Mouse (Mus musculus): ENCODE data around the gene Ripk3. TPM values are rescaled to one million over a fixed set of nuclear protein-coding genes. Genes with fewer than 3 reads are reported as not detected.

Gene Ripk3
- polyA plus RNA-seq, 1 experiment from 2014 or later, result 47.3 TPM

GRCm38 (mm10) chr14:55785195-55785594 is 3.5 kb downstream of the Ripk3 start:
- no peak overlapping the region for H3K4me2 ChIP-seq (replicated peaks; ENCODE audit: low read depth)
- H3K27ac ChIP-seq (ENCODE audit: low read depth, low read length), result no peak overlapping the region
- WGBS, result 54% methylated on average over 6 of the region's 6 CpGs
- H3K36me3 ChIP-seq (ENCODE audit: control insufficient read depth, insufficient read depth), result peaks cover 7% of the 10 kb centered on the region; the same call in 1 of the 2 replicates
- H3K4me3 ChIP-seq (ENCODE audit: low read depth, low read length), result no peak overlapping the region
- no peaks in the 10 kb centered on the region for H3K9me3 ChIP-seq (ENCODE audit: control insufficient read depth)
- H3K9ac ChIP-seq (ENCODE audit: low read depth, low read length), result no peak overlapping the region
- 0 out of 2 replicates have a peak, but pooled peaks cover 2% of the 10 kb centered on the region for H3K4me1 ChIP-seq (replicated peaks; ENCODE audit: control insufficient read depth, insufficient read depth, low read length)
- peak; percentile 49 for TF ChIP-seq CTCF (IDR thresholded peaks at IDR 0.05; ENCODE audit: low read depth)
- no peak for ATAC-seq
- peaks cover 11% of the 10 kb centered on the region; the same call in 1 of the 2 replicates for H3K27me3 ChIP-seq (replicated peaks; ENCODE audit: control insufficient read depth, insufficient read depth, low read length)

- Histone ChIP-seq H3K9me3 (ENCODE audit: control insufficient read depth) (no peaks in the 10 kb centered on the region), H3K9ac (ENCODE audit: low read depth, low read length) (0 out of 2 replicates have a peak within 1 kb of the TSS, but pooled peaks have one; percentile 22), H3K27me3 (replicated peaks; ENCODE audit: control insufficient read depth, insufficient read depth, low read length) (peaks cover 11% of the 10 kb centered on the region; the same call in 1 of the 2 replicates), H3K4me2 (replicated peaks; ENCODE audit: low read depth) (peak within 1 kb of the TSS; percentile 62), H3K4me1 (replicated peaks; ENCODE audit: control insufficient read depth, insufficient read depth, low read length) (0 out of 2 replicates have a peak, but pooled peaks cover 1% of the 10 kb centered on the region), H3K36me3 (ENCODE audit: control insufficient read depth, insufficient read depth) (peaks cover 7% of the 10 kb centered on the region; the same call in 1 of the 2 replicates), H3K4me3 (ENCODE audit: low read depth, low read length) (peak within 1 kb of the TSS; percentile 37), H3K27ac (ENCODE audit: low read depth, low read length) (no peak within 1 kb of the TSS; the same call in 1 of the 2 replicates)
- 25% methylated on average over 13 of the region's 13 CpGs for WGBS
- ATAC-seq, result no peak
- no peak for TF ChIP-seq CTCF (IDR thresholded peaks at IDR 0.05; ENCODE audit: low read depth)
Measured at GRCm38 (mm10) chr14:55783958-55784235, 4.8 kb downstream of the Ripk3 start, which contains the start of gene Adcy4. Adcy4 (minus strand) TSS chr14:55784095.

GRCm38 (mm10) chr14:55783171-55783957 is 5.3 kb downstream of the Ripk3 start:
- WGBS, result 15% methylated on average over 31 of the region's 31 CpGs
- TF ChIP-seq CTCF (IDR thresholded peaks at IDR 0.05; ENCODE audit: low read depth), result peak; percentile 12; the same call in 1 of the 2 replicates
- H3K27ac ChIP-seq (ENCODE audit: low read depth, low read length), result no peak overlapping the region; the same call in 1 of the 2 replicates

GRCm38 (mm10) chr14:55782361-55782960 is 6.2 kb downstream of the Ripk3 start:
- Histone ChIP-seq H3K27ac (ENCODE audit: low read depth, low read length) (no peak overlapping the region), H3K27me3 (replicated peaks; ENCODE audit: control insufficient read depth, insufficient read depth, low read length) (peaks cover 11% of the 10 kb centered on the region; the same call in 1 of the 2 replicates), H3K4me2 (replicated peaks; ENCODE audit: low read depth) (peak overlapping the region; percentile 62), H3K4me1 (replicated peaks; ENCODE audit: control insufficient read depth, insufficient read depth, low read length) (no peaks in the 10 kb centered on the region), H3K9me3 (ENCODE audit: control insufficient read depth) (no peaks in the 10 kb centered on the region), H3K4me3 (ENCODE audit: low read depth, low read length) (peak overlapping the region; percentile 37), H3K9ac (ENCODE audit: low read depth, low read length) (no peak overlapping the region), H3K36me3 (ENCODE audit: control insufficient read depth, insufficient read depth) (peaks cover 7% of the 10 kb centered on the region; the same call in 1 of the 2 replicates)
- TF ChIP-seq CTCF (IDR thresholded peaks at IDR 0.05; ENCODE audit: low read depth), result no peak
- ATAC-seq, result no peak
- WGBS, result 66% methylated on average over 9 of the region's 9 CpGs

More at GRCm38 (mm10) chr14:55783171-55783957, 5.3 kb downstream of the Ripk3 start:
- peaks cover 11% of the 10 kb centered on the region; the same call in 1 of the 2 replicates for H3K27me3 ChIP-seq (replicated peaks; ENCODE audit: control insufficient read depth, insufficient read depth, low read length)
- H3K9ac ChIP-seq (ENCODE audit: low read depth, low read length), result 0 out of 2 replicates have a peak overlapping the region, but pooled peaks have one; percentile 22
- no peaks in the 10 kb centered on the region for H3K4me1 ChIP-seq (replicated peaks; ENCODE audit: control insufficient read depth, insufficient read depth, low read length)
- peaks cover 7% of the 10 kb centered on the region; the same call in 1 of the 2 replicates for H3K36me3 ChIP-seq (ENCODE audit: control insufficient read depth, insufficient read depth)
- H3K4me3 ChIP-seq (ENCODE audit: low read depth, low read length), result peak overlapping the region; percentile 37
- H3K4me2 ChIP-seq (replicated peaks; ENCODE audit: low read depth), result peak overlapping the region; percentile 62
- ATAC-seq, result no peak
- H3K9me3 ChIP-seq (ENCODE audit: control insufficient read depth), result no peaks in the 10 kb centered on the region

GRCm38 (mm10) chr14:55781310-55781709 is 7.4 kb downstream of the Ripk3 start:
- TF ChIP-seq CTCF (IDR thresholded peaks at IDR 0.05; ENCODE audit: low read depth), result peak; percentile 100
- no peak overlapping the region for H3K4me3 ChIP-seq (ENCODE audit: low read depth, low read length)
- WGBS, result 18% methylated on average over 14 of the region's 14 CpGs

GRCm38 (mm10) chr14:55780736-55781135 is 7.9 kb downstream of the Ripk3 start:
- Histone ChIP-seq H3K27me3 (replicated peaks; ENCODE audit: control insufficient read depth, insufficient read depth, low read length) (peaks cover 11% of the 10 kb centered on the region; the same call in 1 of the 2 replicates), H3K9me3 (ENCODE audit: control insufficient read depth) (no peaks in the 10 kb centered on the region), H3K36me3 (ENCODE audit: control insufficient read depth, insufficient read depth) (peaks cover 3% of the 10 kb centered on the region; the same call in 1 of the 2 replicates), H3K9ac (ENCODE audit: low read depth, low read length) (no peak overlapping the region), H3K27ac (ENCODE audit: low read depth, low read length) (no peak overlapping the region), H3K4me3 (ENCODE audit: low read depth, low read length) (no peak overlapping the region), H3K4me2 (replicated peaks; ENCODE audit: low read depth) (no peak overlapping the region), H3K4me1 (replicated peaks; ENCODE audit: control insufficient read depth, insufficient read depth, low read length) (0 out of 2 replicates have a peak, but pooled peaks cover 5% of the 10 kb centered on the region)
- no peak for ATAC-seq
- no peak for TF ChIP-seq CTCF (IDR thresholded peaks at IDR 0.05; ENCODE audit: low read depth)
- WGBS, result 83% methylated on average over 11 of the region's 11 CpGs

More at GRCm38 (mm10) chr14:55781310-55781709, 7.4 kb downstream of the Ripk3 start:
- Histone ChIP-seq H3K4me1 (replicated peaks; ENCODE audit: control insufficient read depth, insufficient read depth, low read length) (0 out of 2 replicates have a peak, but pooled peaks cover 5% of the 10 kb centered on the region), H3K36me3 (ENCODE audit: control insufficient read depth, insufficient read depth) (peaks cover 7% of the 10 kb centered on the region; the same call in 1 of the 2 replicates), H3K27ac (ENCODE audit: low read depth, low read length) (no peak overlapping the region), H3K9me3 (ENCODE audit: control insufficient read depth) (no peaks in the 10 kb centered on the region), H3K4me2 (replicated peaks; ENCODE audit: low read depth) (peak overlapping the region; percentile 32), H3K27me3 (replicated peaks; ENCODE audit: control insufficient read depth, insufficient read depth, low read length) (peaks cover 11% of the 10 kb centered on the region; the same call in 1 of the 2 replicates), H3K9ac (ENCODE audit: low read depth, low read length) (no peak overlapping the region)
- ATAC-seq, result peak; percentile 70

Measured in intestine, postnatal 0 days (tissue).